Mouse (Mus musculus) ES-E14 (cell line): Measurements from ENCODE around the gene 9530077C05Rik. TPM values are rescaled to one million over a fixed set of nuclear protein-coding genes. Genes with fewer than 3 reads are reported as not detected.

Experiments used
- DNase-seq: peaks from one replicate; pipeline ENCODE4 v3.0.0-alpha.2; 2013; ENCODE audit warnings: low read depth, low spot score
- H3K27ac ChIP-seq: 2 replicates; pipeline ENCODE4 v1.5.1; 2012; ENCODE audit warnings: low read depth, mild to moderate bottlenecking, low read length, moderate library complexity, mixed read lengths; ENCODE audit not compliant: poor library complexity, insufficient read depth, severe bottlenecking
- H3K36me3 ChIP-seq: 2 replicates; pipeline ENCODE4 v1.6.1; 2012; ENCODE audit warnings: mild to moderate bottlenecking, low read length, moderate library complexity, mixed read lengths; ENCODE audit not compliant: control insufficient read depth, poor library complexity, insufficient read depth, severe bottlenecking
- H3K4me1 ChIP-seq, 2 experiments: fragments of 150-350 bp in 1 of 2; sonication (generic) in 1 of 2; 2 replicates each; pipeline ENCODE4 v1.6.1; 2012; ENCODE audit warnings: low read length in 2 of 2, mild to moderate bottlenecking in 1 of 2, mixed read lengths in 1 of 2; ENCODE audit not compliant: control insufficient read depth in 2 of 2, insufficient read depth in 2 of 2, poor library complexity in 1 of 2
- H3K4me3 ChIP-seq, 2 experiments: fragments of 150-350 bp in 1 of 2; sonication (generic) in 1 of 2; 2 replicates each; pipeline ENCODE4 v1.5.1; 2012; ENCODE audit warnings: low read length in 2 of 2, low read depth in 1 of 2, mild to moderate bottlenecking in 1 of 2, mixed read lengths in 1 of 2; ENCODE audit not compliant: insufficient read depth in 1 of 2, poor library complexity in 1 of 2, severe bottlenecking in 1 of 2
- H3K9ac ChIP-seq: 2 replicates; pipeline ENCODE4 v1.6.1; 2012; ENCODE audit warnings: low read depth, mild to moderate bottlenecking, low read length, mixed read lengths; ENCODE audit not compliant: poor library complexity, insufficient read depth, severe bottlenecking
- H3K9me3 ChIP-seq: fragments of 150-350 bp; sonication (generic); 2 replicates; pipeline ENCODE4 v1.6.1; 2012; ENCODE audit warnings: low read depth, mild to moderate bottlenecking, low read length; ENCODE audit not compliant: control insufficient read depth, insufficient read depth
- CHD2 ChIP-seq: IDR thresholded peaks from 2 replicates; pipeline ENCODE4 v1.6.1; 2014; ENCODE audit warnings: mild to moderate bottlenecking, low read depth, low read length, inconsistent platforms
- HCFC1 ChIP-seq: IDR thresholded peaks from 2 replicates; pipeline ENCODE4 v1.6.1; 2012; ENCODE audit warnings: low read length, inconsistent platforms, borderline replicate concordance; ENCODE audit not compliant: insufficient read depth
- MAFK ChIP-seq: IDR thresholded peaks from 2 replicates; pipeline ENCODE4 v1.6.1; 2014; ENCODE audit warnings: mild to moderate bottlenecking, low read depth, low read length, inconsistent platforms; ENCODE audit not compliant: insufficient read depth
- ZC3H11A ChIP-seq: IDR thresholded peaks from 2 replicates; pipeline ENCODE4 v1.6.1; 2012; ENCODE audit warnings: low read depth, mild to moderate bottlenecking, inconsistent platforms, low read length, borderline replicate concordance
- ZNF384 ChIP-seq: IDR thresholded peaks from 2 replicates; pipeline ENCODE4 v1.6.1; 2012; ENCODE audit warnings: low read depth, low read length, inconsistent platforms
- in situ Hi-C, 2 experiments: fragments of 600-800 bp; cut with MboI; formaldehyde crosslinking; loops; one replicate each; pipeline ENCODE4 v1.15.1; 2025; ENCODE audit warnings: low sequenced_read_pairs in 2 of 2, inconsistent platforms in 1 of 2; ENCODE audit not compliant: unreplicated experiment in 2 of 2
- total RNA-seq: library from RNA; depleted of rRNA; stranded (reverse); fragments of 300-350 nt; gene quantifications from 2 replicates; pipeline ENCODE4 v1.2.3, GENCODE M21; 2012; rRNA removed

The 9530077C05Rik gene
- total RNA-seq = 2.2 and 2.5 TPM in 2 replicates

DNA sequence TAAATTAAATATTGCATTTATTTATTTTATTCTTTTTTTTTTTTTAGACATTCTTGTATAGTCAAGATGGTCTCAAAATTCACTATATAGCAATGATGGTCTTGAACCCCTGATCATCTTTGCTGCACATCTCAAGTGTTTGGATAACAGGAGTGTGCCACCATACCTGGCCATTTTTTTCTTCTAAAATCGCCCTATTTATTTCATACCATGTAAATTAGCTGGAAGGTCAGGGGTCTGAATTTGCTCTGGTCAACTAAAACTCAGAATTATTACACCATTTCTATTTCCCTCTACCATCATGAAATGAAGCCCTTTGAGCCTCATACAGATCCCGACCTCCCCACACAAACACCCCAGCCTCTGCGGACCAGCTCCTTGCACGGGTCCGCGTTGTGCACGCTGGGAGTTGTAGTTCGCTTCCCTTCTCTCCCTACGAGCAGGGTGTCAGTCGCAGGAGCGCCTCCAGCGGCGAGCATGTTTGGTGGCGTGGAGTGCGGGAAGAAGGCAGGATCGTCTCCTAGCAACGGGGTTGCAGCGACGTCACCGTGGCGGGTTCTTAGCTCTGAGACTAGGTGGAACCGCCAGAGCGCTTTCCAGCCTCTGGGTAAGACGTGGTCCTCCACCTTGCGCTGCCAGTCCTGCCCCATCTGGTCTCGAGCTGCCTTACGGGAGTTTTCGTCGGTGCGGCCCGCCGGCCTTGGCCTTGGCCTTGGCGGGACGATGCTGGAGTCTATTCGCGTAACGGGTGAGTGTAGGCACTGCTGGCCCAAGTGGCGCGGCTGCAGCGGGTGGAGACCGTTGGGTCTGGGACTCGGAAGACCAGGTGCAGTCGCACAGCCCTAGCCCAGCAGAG is at the start of gene 9530077C05Rik:
9530077C05Rik (plus strand) TSS at position 512 of the 856 bp plus-strand sequence.
- H3K36me3 ChIP-seq = no peaks in the 10 kb centered on the region
- in situ Hi-C loops = no loop called here
- TF ChIP-seq ZNF384 (no peak), HCFC1 (peak; percentile 98), ZC3H11A (no peak), MAFK (no peak; the same call in 1 of the 2 replicates), CHD2 (0 out of 2 replicates have a peak, but pooled peaks have one; percentile 9)
- H3K4me1 ChIP-seq = no peaks in the 10 kb centered on the region
- H3K27ac ChIP-seq = no peak within 1 kb of the TSS
- H3K4me3 ChIP-seq = peak within 1 kb of the TSS; percentile 77 to 87
- peak within 1 kb of the TSS; percentile 70 for H3K9ac ChIP-seq
- DNase-seq = peak; percentile 98
- H3K9me3 ChIP-seq = no peaks in the 10 kb centered on the region

DNA sequence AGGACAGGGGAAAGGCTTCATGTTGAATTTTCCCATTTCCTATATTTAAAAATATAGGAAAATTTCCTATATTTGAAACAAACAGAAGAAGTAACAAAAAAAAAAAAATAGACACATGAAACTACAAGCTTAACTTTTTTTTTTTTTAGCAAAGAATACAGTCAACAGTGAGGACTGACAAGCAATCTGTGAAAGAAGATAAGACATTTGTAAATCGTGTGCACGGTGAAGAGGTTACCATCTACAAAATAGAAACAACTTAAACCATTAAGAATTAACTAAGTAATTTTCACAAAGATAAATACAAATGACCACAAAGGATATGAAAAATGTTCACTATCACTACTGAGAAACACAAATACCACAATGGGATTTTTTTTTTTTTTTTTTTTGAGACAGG is 45.1 kb upstream of the 9530077C05Rik start:
- no peak for DNase-seq
- H3K9ac ChIP-seq = no peak overlapping the region
- H3K27ac ChIP-seq = no peak overlapping the region
- H3K9me3 ChIP-seq = no peaks in the 10 kb centered on the region
- in situ Hi-C loops = no loop called here
- peaks cover 0 to 5% of the 10 kb centered on the region in 2 experiments; a peak in 2 of 4 replicates for H3K4me1 ChIP-seq
- no peak for TF ChIP-seq ZNF384
- no peak for TF ChIP-seq ZC3H11A
- no peak for TF ChIP-seq HCFC1
- TF ChIP-seq CHD2 = no peak
- no peak for TF ChIP-seq MAFK
- no peak overlapping the region for H3K4me3 ChIP-seq
- H3K36me3 ChIP-seq = peaks cover 42% of the 10 kb centered on the region

DNA sequence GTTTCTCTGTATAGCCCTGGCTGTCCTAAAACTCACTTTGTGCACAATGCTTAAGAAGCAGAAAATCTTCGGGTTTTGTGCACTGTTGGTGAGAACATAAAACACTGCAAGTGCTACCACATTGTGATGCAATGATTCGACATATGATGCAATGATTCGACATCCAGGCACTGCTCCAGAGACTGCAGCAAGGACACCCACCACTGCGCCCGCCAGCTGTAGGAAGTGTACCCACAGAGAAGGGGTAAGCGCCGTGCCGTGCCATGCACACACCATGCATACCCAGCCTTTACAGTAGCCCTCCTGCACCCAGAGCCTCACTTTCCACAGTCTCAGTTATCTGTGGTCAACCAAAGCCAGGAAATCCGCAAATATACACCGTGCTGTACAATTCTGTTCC is 44.7 kb upstream of the 9530077C05Rik start:
- no peaks in the 10 kb centered on the region for H3K9me3 ChIP-seq
- no peak overlapping the region for H3K27ac ChIP-seq
- in situ Hi-C loops = no loop called here
- H3K4me3 ChIP-seq = no peak overlapping the region
- H3K36me3 ChIP-seq = peaks cover 43% of the 10 kb centered on the region
- DNase-seq = no peak
- H3K9ac ChIP-seq = no peak overlapping the region
- peaks cover 0 to 5% of the 10 kb centered on the region in 2 experiments; a peak in 2 of 4 replicates for H3K4me1 ChIP-seq
- no peak for TF ChIP-seq ZNF384
- TF ChIP-seq MAFK = no peak
- no peak for TF ChIP-seq CHD2
- TF ChIP-seq ZC3H11A = no peak
- TF ChIP-seq HCFC1 = no peak

DNA sequence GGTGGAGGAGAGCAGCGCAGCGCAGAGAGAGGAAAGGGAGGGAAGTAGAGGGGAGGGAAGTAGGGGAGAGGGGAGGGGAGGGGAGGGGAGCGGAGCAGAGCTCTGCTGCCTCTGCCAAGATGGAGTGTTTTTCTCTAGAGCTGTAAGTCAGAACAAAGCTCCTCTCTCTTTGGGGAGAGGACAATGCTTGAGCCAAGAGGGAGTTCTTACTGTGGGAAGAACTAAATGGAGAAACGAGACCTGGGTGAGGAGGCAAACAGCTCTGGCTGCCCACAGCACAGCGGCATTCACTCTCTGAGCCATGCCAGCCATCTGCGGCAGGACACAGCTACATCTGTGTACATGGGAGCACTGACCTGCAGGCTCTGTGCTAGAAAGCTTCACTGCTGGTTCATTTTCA is 43.3 kb upstream of the 9530077C05Rik start:
- Histone ChIP-seq H3K4me3 (no peak overlapping the region), H3K36me3 (peaks cover 43% of the 10 kb centered on the region), H3K27ac (no peak overlapping the region), H3K9ac (no peak overlapping the region), H3K9me3 (no peaks in the 10 kb centered on the region), H3K4me1 (peaks cover 0 to 5% of the 10 kb centered on the region in 2 experiments; a peak in 2 of 4 replicates)
- in situ Hi-C loops = no loop called here
- TF ChIP-seq CHD2 (no peak), HCFC1 (no peak), MAFK (no peak), ZC3H11A (no peak)
- no peak for DNase-seq

DNA sequence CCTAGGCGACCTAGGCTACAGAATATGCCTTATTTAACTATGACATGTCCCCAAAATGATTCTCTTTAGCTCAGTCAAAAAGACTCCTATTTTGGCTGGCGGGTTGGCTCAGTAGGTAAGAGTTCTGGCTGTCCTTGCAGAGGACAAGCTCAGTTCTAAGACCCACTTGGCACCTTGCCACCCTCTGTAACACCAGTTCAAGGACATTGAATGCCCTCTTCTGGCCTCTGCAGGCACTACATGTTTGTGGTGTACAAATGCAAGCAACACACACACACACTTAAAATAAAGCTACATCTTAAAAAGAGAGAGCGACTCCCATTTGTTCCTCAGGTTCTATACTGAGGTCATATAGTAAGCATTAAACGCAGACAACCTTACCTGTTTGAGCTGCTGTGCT is 38.6 kb upstream of the 9530077C05Rik start:
- no peak for DNase-seq
- peaks cover 46% of the 10 kb centered on the region for H3K36me3 ChIP-seq
- in situ Hi-C loops = no loop called here
- H3K4me3 ChIP-seq = no peak overlapping the region
- H3K9me3 ChIP-seq = no peaks in the 10 kb centered on the region
- peaks cover 0 to 2% of the 10 kb centered on the region in 2 experiments; a peak in 2 of 4 replicates for H3K4me1 ChIP-seq
- H3K9ac ChIP-seq = no peak overlapping the region
- no peak for TF ChIP-seq MAFK
- TF ChIP-seq HCFC1 = no peak
- no peak for TF ChIP-seq ZC3H11A
- no peak for TF ChIP-seq CHD2
- TF ChIP-seq ZNF384 = no peak
- no peak overlapping the region for H3K27ac ChIP-seq
